Mouse (Mus musculus): ENCODE measurements around the gene Arl5c. TPM values are rescaled to one million over a fixed set of nuclear protein-coding genes. Genes with fewer than 3 reads are reported as not detected.

Gene Arl5c
- polyA plus RNA-seq, 1 experiment from 2014 or later, result 8.8 TPM

- 62% methylated on average over 6 of the region's 6 CpGs for WGBS
- no peak overlapping the region for H3K27ac ChIP-seq
- ATAC-seq (ENCODE audit: low FRiP score, low read depth), result no peak
- H3K27me3 ChIP-seq, result no peaks in the 10 kb centered on the region
- H3K4me3 ChIP-seq, result no peak overlapping the region
- peaks cover 29% of the 10 kb centered on the region for H3K4me1 ChIP-seq
- H3K9me3 ChIP-seq, result no peaks in the 10 kb centered on the region
- H3K9ac ChIP-seq, result no peak overlapping the region
- H3K4me2 ChIP-seq (replicated peaks), result no peak overlapping the region
- H3K36me3 ChIP-seq, result peaks cover 53% of the 10 kb centered on the region
These were observed 22.2 kb upstream of the Arl5c start for GRCm38 (mm10) chr11:98018222-98018621.

DNA sequence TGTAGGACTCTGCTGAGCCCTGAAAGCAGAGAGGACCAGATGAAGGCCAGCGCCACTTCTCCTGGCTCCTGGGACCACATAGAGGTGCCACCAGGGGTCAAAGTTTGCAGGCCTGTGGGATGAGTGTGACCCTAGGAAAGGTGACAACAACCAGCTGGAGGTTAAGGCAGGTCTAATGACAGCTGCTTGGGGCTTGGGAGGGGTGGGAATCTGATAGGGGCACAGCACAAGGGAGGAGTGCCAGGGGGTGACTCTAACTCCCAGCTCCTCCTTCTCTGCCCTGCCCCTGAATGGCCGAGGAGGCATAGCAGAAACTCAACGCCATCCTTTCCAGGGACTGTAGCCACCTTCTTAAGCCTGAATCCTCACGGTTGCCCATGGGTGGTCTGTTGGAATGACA, 20.8 kb upstream of the Arl5c start:
- peaks cover 25% of the 10 kb centered on the region for H3K4me1 ChIP-seq
- peaks cover 63% of the 10 kb centered on the region for H3K36me3 ChIP-seq
- H3K9ac ChIP-seq, result no peak overlapping the region
- H3K9me3 ChIP-seq, result no peaks in the 10 kb centered on the region
- H3K4me3 ChIP-seq, result no peak overlapping the region
- H3K4me2 ChIP-seq (replicated peaks), result no peak overlapping the region
- H3K27me3 ChIP-seq, result no peaks in the 10 kb centered on the region
- WGBS, result 72% methylated on average over 4 of the region's 4 CpGs
- no peak for ATAC-seq (ENCODE audit: low FRiP score, low read depth)
- H3K27ac ChIP-seq, result no peak overlapping the region

DNA sequence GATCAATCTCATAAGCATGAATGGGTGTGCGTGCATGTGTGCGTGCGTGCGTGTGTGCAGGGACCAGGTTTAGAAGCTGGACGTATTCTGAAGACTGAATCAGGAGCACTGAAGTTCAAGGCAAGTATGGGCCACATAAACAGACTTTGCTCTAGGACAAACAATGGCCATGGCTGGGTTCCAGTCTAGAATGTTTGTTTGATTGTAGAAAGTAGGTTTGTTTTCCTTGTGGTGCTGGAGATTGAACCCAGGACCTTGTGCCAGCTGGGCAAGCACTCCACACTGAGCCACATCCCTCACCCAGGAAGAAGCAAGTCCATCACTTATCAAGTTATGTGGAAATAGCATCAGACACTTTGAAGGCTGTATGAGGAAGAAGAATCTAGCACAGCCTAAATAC, 20.2 kb upstream of the Arl5c start:
- WGBS, result 94% methylated on average over 5 of the region's 5 CpGs
- ATAC-seq (ENCODE audit: low FRiP score, low read depth), result no peak

DNA sequence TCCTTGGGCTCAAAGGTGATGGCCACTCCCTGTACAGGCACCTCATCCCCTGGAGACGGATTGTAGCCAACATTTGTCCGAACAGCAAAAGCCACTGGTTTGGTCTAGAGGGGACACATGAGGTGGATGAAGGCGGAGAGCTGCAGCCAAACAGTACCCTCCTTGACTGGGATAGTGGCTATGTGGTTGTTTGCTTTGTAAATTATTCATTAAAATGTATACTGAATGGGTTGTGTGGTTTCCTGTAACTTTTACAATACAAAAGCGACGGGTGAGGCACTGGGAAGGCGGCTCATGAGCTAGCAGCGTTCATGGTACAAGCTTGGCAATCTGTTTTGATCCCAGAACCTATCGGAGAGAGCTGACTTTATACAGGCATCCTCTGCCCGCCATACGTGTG, 16.9 kb upstream of the Arl5c start:
- peaks cover 91% of the 10 kb centered on the region for H3K36me3 ChIP-seq
- 82% methylated on average over 10 of the region's 10 CpGs for WGBS

More for the DNA sequence above, 20.2 kb upstream of the Arl5c start:
- H3K27ac ChIP-seq, result no peak overlapping the region
- H3K9ac ChIP-seq, result no peak overlapping the region
- H3K27me3 ChIP-seq, result no peaks in the 10 kb centered on the region
- H3K9me3 ChIP-seq, result no peaks in the 10 kb centered on the region
- H3K4me2 ChIP-seq (replicated peaks), result no peak overlapping the region
- H3K4me3 ChIP-seq, result no peak overlapping the region
- H3K36me3 ChIP-seq, result peaks cover 70% of the 10 kb centered on the region
- peaks cover 20% of the 10 kb centered on the region for H3K4me1 ChIP-seq

GRCm38 (mm10) chr11:98011716-98012115, 15.7 kb upstream of the Arl5c start:
- no peak overlapping the region for H3K27ac ChIP-seq
- H3K9me3 ChIP-seq, result no peaks in the 10 kb centered on the region
- no peak overlapping the region for H3K4me2 ChIP-seq (replicated peaks)
- peaks cover 91% of the 10 kb centered on the region for H3K36me3 ChIP-seq
- H3K27me3 ChIP-seq, result no peaks in the 10 kb centered on the region
- WGBS, result 61% methylated on average over 9 of the region's 9 CpGs
- ATAC-seq (ENCODE audit: low FRiP score, low read depth), result no peak
- no peak overlapping the region for H3K9ac ChIP-seq
- no peaks in the 10 kb centered on the region for H3K4me1 ChIP-seq
- H3K4me3 ChIP-seq, result no peak overlapping the region

More for the DNA sequence above, 16.9 kb upstream of the Arl5c start:
- no peak overlapping the region for H3K4me2 ChIP-seq (replicated peaks)
- H3K4me3 ChIP-seq, result no peak overlapping the region
- no peak overlapping the region for H3K9ac ChIP-seq
- H3K9me3 ChIP-seq, result no peaks in the 10 kb centered on the region
- ATAC-seq (ENCODE audit: low FRiP score, low read depth), result no peak
- no peak overlapping the region for H3K27ac ChIP-seq
- H3K27me3 ChIP-seq, result no peaks in the 10 kb centered on the region
- no peaks in the 10 kb centered on the region for H3K4me1 ChIP-seq

DNA sequence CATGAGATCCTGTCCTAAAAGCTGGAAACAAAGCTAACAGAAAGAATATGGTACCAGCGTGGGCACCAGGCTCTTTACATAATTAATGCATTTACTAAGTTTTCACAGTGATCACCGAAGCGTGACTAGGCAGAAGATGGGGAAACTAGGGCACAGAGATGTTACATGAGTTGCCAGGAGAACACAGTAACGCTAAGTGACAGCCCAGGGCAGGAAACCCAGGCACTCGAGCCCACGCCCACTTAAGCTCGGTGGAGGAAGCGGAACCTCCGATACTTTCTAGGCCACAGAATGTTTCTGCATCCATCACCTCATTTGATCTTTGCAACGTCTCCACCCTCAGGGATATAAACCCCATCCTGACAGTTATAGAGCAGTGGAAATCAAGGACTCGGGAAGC, 12.1 kb upstream of the Arl5c start:
- H3K9ac ChIP-seq, result no peak overlapping the region
- peaks cover 87% of the 10 kb centered on the region for H3K36me3 ChIP-seq

DNA sequence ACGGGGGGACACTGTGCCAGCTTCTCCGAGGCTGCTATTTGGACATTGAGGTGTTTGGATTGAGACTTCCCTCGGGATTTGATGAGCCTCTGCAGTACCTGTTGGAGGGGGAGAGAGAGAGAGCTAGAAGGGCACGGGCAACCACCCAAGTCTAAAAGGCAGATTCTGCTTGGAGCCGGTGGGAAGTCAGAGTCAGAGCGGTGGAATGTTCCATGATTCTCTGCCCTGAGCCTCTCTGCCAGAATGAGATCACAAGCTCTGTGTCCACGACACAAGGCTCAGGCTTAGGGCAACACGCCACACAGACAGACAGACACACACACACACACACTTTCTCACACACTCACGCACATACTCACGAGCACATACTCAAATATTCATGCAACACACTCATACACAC, 9.7 kb upstream of the Arl5c start:
- Histone ChIP-seq H3K4me2 (replicated peaks) (no peak overlapping the region), H3K9me3 (no peaks in the 10 kb centered on the region), H3K27me3 (peaks cover 22% of the 10 kb centered on the region), H3K4me3 (no peak overlapping the region), H3K27ac (no peak overlapping the region; the same call in 1 of the 2 replicates), H3K36me3 (peaks cover 70% of the 10 kb centered on the region), H3K4me1 (peaks cover 27% of the 10 kb centered on the region), H3K9ac (no peak overlapping the region)
- no peak for ATAC-seq (ENCODE audit: low FRiP score, low read depth)
- WGBS, result 79% methylated on average over 10 of the region's 10 CpGs

More for the DNA sequence above, 12.1 kb upstream of the Arl5c start:
- Histone ChIP-seq H3K27ac (no peak overlapping the region), H3K4me3 (no peak overlapping the region), H3K4me2 (replicated peaks) (no peak overlapping the region), H3K27me3 (peaks cover under 1% of the 10 kb centered on the region; the same call in 1 of the 2 replicates), H3K9me3 (no peaks in the 10 kb centered on the region), H3K4me1 (peaks cover 13% of the 10 kb centered on the region)
- 82% methylated on average over 11 of the region's 11 CpGs for WGBS
- ATAC-seq (ENCODE audit: low FRiP score, low read depth), result no peak

- Histone ChIP-seq H3K9ac (no peak overlapping the region), H3K4me3 (no peak overlapping the region), H3K27ac (no peak overlapping the region), H3K9me3 (no peaks in the 10 kb centered on the region), H3K36me3 (peaks cover 64% of the 10 kb centered on the region), H3K4me2 (replicated peaks) (no peak overlapping the region), H3K27me3 (peaks cover 27% of the 10 kb centered on the region), H3K4me1 (peaks cover 30% of the 10 kb centered on the region)
- WGBS, result 49% methylated on average over 13 of the region's 13 CpGs
- ATAC-seq (ENCODE audit: low FRiP score, low read depth), result no peak
These were observed 9.1 kb upstream of the Arl5c start for GRCm38 (mm10) chr11:98005076-98005475.

DNA sequence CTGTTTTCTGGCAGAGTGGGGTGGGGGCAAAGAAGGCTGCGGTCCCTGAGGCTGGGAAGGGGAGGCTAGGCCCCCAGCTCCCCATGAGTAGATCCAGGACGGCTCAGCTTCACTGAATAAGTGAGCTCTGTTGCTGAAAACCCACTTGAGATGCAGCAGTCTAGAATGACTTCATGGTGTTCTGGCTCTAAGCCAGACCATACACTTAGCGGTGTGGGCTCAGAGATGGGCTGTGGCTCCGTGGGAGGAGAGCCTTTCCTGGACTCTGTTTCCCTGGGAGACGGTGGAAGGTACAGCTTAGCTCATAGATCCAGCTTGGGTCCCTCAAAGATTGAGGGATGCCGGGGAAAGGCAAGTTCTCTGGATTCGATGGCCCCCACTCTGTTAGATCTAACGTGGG, 8.2 kb upstream of the Arl5c start:
- no peak for ATAC-seq (ENCODE audit: low FRiP score, low read depth)
- Histone ChIP-seq H3K4me2 (replicated peaks) (no peak overlapping the region), H3K4me3 (no peak overlapping the region), H3K36me3 (peaks cover 55% of the 10 kb centered on the region), H3K27me3 (peaks cover 33% of the 10 kb centered on the region), H3K4me1 (peaks cover 30% of the 10 kb centered on the region), H3K9ac (no peak overlapping the region), H3K9me3 (no peaks in the 10 kb centered on the region), H3K27ac (peak overlapping the region; percentile 22; the same call in 1 of the 2 replicates)
- WGBS, result 55% methylated on average over 8 of the region's 8 CpGs

- H3K9me3 ChIP-seq, result no peaks in the 10 kb centered on the region
- H3K36me3 ChIP-seq, result peaks cover 46% of the 10 kb centered on the region
- peak overlapping the region; percentile 42 for H3K4me2 ChIP-seq (replicated peaks)
- no peak overlapping the region for H3K4me3 ChIP-seq
- no peak for ATAC-seq (ENCODE audit: low FRiP score, low read depth)
- WGBS, result 27% methylated on average over 17 of the region's 17 CpGs
- H3K4me1 ChIP-seq, result peaks cover 30% of the 10 kb centered on the region
- H3K27me3 ChIP-seq, result peaks cover 36% of the 10 kb centered on the region
- H3K9ac ChIP-seq, result peak overlapping the region; percentile 25
- no peak overlapping the region for H3K27ac ChIP-seq
These were observed 7.2 kb upstream of the Arl5c start for GRCm38 (mm10) chr11:98003171-98003671.

GRCm38 (mm10) chr11:98002627-98003026, 6.6 kb upstream of the Arl5c start:
- Histone ChIP-seq H3K36me3 (peaks cover 40% of the 10 kb centered on the region), H3K4me3 (no peak overlapping the region), H3K4me1 (peaks cover 30% of the 10 kb centered on the region), H3K4me2 (replicated peaks) (peak overlapping the region; percentile 42), H3K9me3 (no peaks in the 10 kb centered on the region), H3K27ac (no peak overlapping the region), H3K9ac (peak overlapping the region; percentile 25; the same call in 1 of the 2 replicates), H3K27me3 (peaks cover 37% of the 10 kb centered on the region)
- 9% methylated on average over 12 of the region's 12 CpGs for WGBS
- no peak for ATAC-seq (ENCODE audit: low FRiP score, low read depth)

- 52% methylated on average over 6 of the region's 6 CpGs for WGBS
- Histone ChIP-seq H3K4me2 (replicated peaks) (no peak overlapping the region), H3K27ac (no peak overlapping the region), H3K4me1 (peaks cover 30% of the 10 kb centered on the region), H3K4me3 (no peak overlapping the region), H3K27me3 (peaks cover 37% of the 10 kb centered on the region), H3K9ac (no peak overlapping the region), H3K9me3 (no peaks in the 10 kb centered on the region), H3K36me3 (peaks cover 34% of the 10 kb centered on the region)
- no peak for ATAC-seq (ENCODE audit: low FRiP score, low read depth)
These were observed 6.0 kb upstream of the Arl5c start for GRCm38 (mm10) chr11:98001986-98002385.

- H3K9ac ChIP-seq, result 0 out of 2 replicates have a peak overlapping the region, but pooled peaks have one; percentile 8
- H3K4me1 ChIP-seq, result peaks cover 30% of the 10 kb centered on the region
- H3K4me3 ChIP-seq, result no peak overlapping the region
- H3K9me3 ChIP-seq, result no peaks in the 10 kb centered on the region
- WGBS, result 30% methylated on average over 11 of the region's 11 CpGs
- H3K36me3 ChIP-seq, result peaks cover 29% of the 10 kb centered on the region
- H3K27ac ChIP-seq, result no peak overlapping the region
- peaks cover 37% of the 10 kb centered on the region for H3K27me3 ChIP-seq
- ATAC-seq (ENCODE audit: low FRiP score, low read depth), result no peak
- no peak overlapping the region for H3K4me2 ChIP-seq (replicated peaks)
These were observed 5.4 kb upstream of the Arl5c start for GRCm38 (mm10) chr11:98001351-98001824.
